Mouse (Mus musculus) bone marrow, adult 2 months (tissue): ENCODE results near the gene Tescl. TPM values are rescaled to one million over a fixed set of nuclear protein-coding genes. Genes with fewer than 3 reads are reported as not detected.

ENCODE experiments used
- H3K27ac ChIP-seq: fragments of 200-500 bp; 2 replicates; pipeline ENCODE4 v1.5.1; 2012; ENCODE audit warnings: low read depth, mild to moderate bottlenecking, control low read depth, inconsistent platforms, low read length; ENCODE audit not compliant: control insufficient read depth, poor library complexity, insufficient read depth
- H3K4me1 ChIP-seq: fragments of 200-500 bp; 2 replicates; pipeline ENCODE4 v1.6.1; 2011; ENCODE audit warnings: low read length; ENCODE audit not compliant: control insufficient read depth, insufficient read depth
- H3K4me3 ChIP-seq: fragments of 200-500 bp; replicated peaks from 2 replicates; pipeline ENCODE3; 2011; ENCODE audit warnings: mild to moderate bottlenecking, low read depth, low read length, control low read depth; ENCODE audit not compliant: control insufficient read depth
- CTCF ChIP-seq: fragments of 200-500 bp; IDR thresholded peaks from 2 replicates; pipeline ENCODE4 v1.5.1; 2011; ENCODE audit warnings: low read length, control low read depth; ENCODE audit not compliant: control insufficient read depth, insufficient read depth
- POLR2A ChIP-seq: fragments of 200-500 bp; IDR thresholded peaks from 2 replicates; pipeline ENCODE4 v1.6.1; 2011; ENCODE audit warnings: low read depth, mild to moderate bottlenecking, control low read depth, low read length, borderline replicate concordance; ENCODE audit not compliant: control insufficient read depth
- WGBS: fragments of 180-500 bp; shearing (Covaris S2); methylation state at CpG from one replicate; pipeline ENCODE4 v1.1.7; 2018; 5-methylcytosine and 5-hydroxymethylcytosine counted together
- polyA plus RNA-seq: library from polyadenylated mRNA; stranded (reverse); fragments of >200 nt; gene quantifications from 2 replicates; pipeline ENCODE4 v1.2.4, GENCODE M21; 2011; ENCODE audit warnings: low replicate concordance; ENCODE audit not compliant: missing spikeins, insufficient read depth, insufficient read length

The Tescl gene
- polyA plus RNA-seq: not detected in 2 replicates

- Histone ChIP-seq H3K27ac (no peak within 1 kb of the TSS), H3K4me1 (no peaks in the 10 kb centered on the region), H3K4me3 (peak within 1 kb of the TSS; percentile 26)
- TF ChIP-seq CTCF: no peak
- TF ChIP-seq POLR2A: no peak
- 24% methylated on average over 49 of the region's 49 CpGs for WGBS
These were observed at the start of gene Tescl for GRCm38 (mm10) chr7:24333304-24333986. Gene Tescl (minus strand): TSS chr7:24333936.

- WGBS: 86% methylated on average over 16 of the region's 16 CpGs
- TF ChIP-seq CTCF (no peak), POLR2A (no peak)
- peaks cover 8% of the 10 kb centered on the region for H3K4me1 ChIP-seq
- no peak overlapping the region for H3K4me3 ChIP-seq
- no peak overlapping the region for H3K27ac ChIP-seq
These were observed 49.1 kb upstream of the Tescl start for GRCm38 (mm10) chr7:24382730-24383372.

DNA sequence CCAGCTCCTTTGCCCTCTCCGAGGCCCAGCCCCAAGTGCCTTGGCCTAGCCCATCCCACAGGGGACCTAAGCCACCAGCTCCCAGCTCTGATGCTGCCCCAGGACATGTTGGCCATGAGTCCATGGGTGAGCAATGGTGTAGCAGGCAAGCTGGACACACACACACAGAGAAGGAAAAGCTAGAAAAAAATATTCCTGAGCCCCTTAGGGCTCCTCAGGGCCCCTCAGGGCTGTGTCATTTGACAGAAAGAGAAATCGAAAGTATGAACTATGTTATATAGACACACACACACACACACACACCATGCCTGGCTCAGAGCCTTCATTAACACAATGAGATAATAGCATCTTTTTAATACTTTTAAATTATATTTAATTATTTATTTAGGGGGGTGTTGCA is 46.6 kb upstream of the Tescl start:
- Histone ChIP-seq H3K4me1 (peaks cover 4% of the 10 kb centered on the region; the same call in 1 of the 2 replicates), H3K4me3 (no peak overlapping the region), H3K27ac (peak overlapping the region; percentile 22)
- 63% methylated on average over 2 of the region's 2 CpGs for WGBS
- TF ChIP-seq POLR2A: no peak
- TF ChIP-seq CTCF: no peak

- Histone ChIP-seq H3K4me1 (peaks cover 4% of the 10 kb centered on the region; the same call in 1 of the 2 replicates), H3K27ac (peak overlapping the region; percentile 53), H3K4me3 (no peak overlapping the region)
- TF ChIP-seq POLR2A (no peak), CTCF (no peak)
- WGBS: 31% methylated on average over 7 of the region's 7 CpGs
These were observed 46.2 kb upstream of the Tescl start for GRCm38 (mm10) chr7:24379934-24380333.

- TF ChIP-seq CTCF (no peak), POLR2A (no peak)
- Histone ChIP-seq H3K4me1 (peaks cover 9% of the 10 kb centered on the region), H3K27ac (peak overlapping the region; percentile 78), H3K4me3 (no peak overlapping the region)
- 80% methylated on average over 10 of the region's 10 CpGs for WGBS
These were observed 44.4 kb upstream of the Tescl start for GRCm38 (mm10) chr7:24378049-24378701.

DNA sequence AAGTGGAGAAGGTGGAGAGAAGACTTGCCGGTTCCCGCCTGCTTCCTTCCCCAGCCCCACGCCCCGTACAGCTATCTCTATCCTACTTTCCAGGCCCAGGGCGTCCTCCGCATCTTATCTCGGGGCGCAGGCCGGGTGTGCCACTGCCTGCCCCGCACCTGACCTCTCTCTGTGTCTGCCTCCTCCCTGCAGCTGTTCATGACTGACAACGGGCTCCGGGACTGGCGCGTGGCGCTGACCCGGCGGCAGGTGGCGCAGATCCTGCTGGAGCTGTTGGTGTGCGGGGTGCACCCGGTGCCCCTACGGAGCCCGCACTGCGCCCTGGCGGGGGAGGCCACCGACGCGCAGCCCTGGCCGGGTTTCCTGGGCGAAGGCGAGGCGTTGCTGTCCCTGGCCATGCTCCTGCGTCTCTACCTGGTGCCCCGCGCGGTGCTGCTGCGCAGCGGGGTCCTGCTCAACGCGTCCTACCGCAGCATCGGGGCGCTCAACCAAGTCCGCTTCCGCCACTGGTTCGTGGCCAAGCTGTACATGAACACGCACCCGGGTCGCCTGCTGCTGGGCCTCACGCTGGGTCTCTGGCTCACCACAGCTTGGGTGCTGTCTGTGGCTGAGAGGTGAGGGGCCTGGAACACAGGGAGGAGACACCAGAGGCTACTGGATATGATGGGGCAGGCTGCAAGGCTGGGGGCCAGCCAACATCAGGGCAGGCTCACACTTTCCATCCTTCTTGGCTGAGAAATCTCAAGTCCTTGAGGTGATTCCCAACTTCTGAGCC is 43.5 kb upstream of the Tescl start:
- peak overlapping the region; percentile 78 for H3K27ac ChIP-seq
- WGBS: 63% methylated on average over 48 of the region's 49 CpGs
- H3K4me1 ChIP-seq: peaks cover 9% of the 10 kb centered on the region
- TF ChIP-seq CTCF (peak; percentile 54; the same call in 1 of the 2 replicates), POLR2A (peak; percentile 45; the same call in 1 of the 2 replicates)
- peak overlapping the region; percentile 3 for H3K4me3 ChIP-seq

DNA sequence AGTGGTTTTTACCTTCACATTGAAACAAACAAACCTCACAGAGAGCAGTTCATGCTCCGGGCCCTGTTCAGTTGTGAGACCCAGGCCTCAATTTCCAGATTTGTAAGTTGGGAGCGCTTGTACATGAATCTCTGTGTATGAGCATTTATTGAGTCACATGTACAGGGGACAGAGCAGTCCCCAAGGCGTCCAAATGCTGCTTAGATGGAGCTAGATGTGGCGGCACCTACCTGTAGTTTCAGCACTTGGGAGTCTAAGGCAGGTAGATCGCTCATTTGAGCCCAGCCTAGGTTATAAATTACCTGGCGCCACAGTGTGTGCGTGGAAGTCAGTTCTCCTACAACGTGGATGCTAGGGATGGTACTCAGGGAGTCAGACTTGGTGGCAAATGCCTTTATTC is 42.7 kb upstream of the Tescl start:
- H3K4me1 ChIP-seq: peaks cover 9% of the 10 kb centered on the region
- H3K27ac ChIP-seq: peak overlapping the region; percentile 78
- TF ChIP-seq CTCF: no peak
- no peak for TF ChIP-seq POLR2A
- WGBS: 77% methylated on average over 8 of the region's 8 CpGs
- H3K4me3 ChIP-seq: peak overlapping the region; percentile 31
